Mouse (Mus musculus): ENCODE results near the gene Psg23.
"Not testable (repeated sequence)": the region's sequence is repeated elsewhere in the genome, so short reads cannot be mapped to it uniquely, and the experiment has no call there.

Gene Psg23

DNA sequence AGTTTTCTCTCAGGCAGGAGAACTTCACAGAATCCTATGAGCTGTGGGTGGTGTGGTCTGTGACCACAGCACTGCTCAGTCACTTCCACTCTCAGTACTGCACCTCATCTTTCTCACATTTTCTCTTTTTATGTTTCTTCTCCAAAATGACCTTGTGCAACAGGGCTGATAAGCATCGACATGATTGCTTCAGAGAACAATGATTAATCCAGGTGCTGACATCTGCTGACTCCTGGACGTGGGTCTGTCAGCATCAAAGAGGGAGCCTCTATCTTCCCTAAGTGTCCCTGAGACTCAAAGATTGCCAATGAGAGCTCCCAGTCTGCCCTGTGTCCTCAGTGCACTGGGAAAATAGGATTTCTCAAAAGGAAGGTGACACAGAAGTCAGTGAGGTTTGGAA, at the start of gene Psg23:
TSS of gene Psg23 (minus strand) at position 101 of the 400 bp plus-strand sequence.
- DNase-seq (ENCODE audit: low spot score in 2 of 2), result not testable (repeated sequence)

DNA sequence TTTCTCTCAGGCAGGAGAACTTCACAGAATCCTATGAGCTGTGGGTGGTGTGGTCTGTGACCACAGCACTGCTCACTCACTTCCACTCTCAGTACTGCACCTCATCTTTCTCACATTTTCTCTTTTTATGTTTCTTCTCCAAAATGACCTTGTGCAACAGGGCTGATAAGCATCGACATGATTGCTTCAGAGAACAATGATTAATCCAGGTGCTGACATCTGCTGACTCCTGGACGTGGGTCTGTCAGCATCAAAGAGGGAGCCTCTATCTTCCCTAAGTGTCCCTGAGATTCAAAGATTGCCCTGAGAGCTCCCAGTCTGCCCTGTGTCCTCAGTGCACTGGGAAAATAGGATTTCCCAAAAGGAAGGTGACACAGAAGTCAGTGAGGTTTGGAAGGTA, 40.3 kb upstream of the Psg23 start, which contains the start of gene Psg21:
TSS of gene Psg21 (minus strand) at position 101 of the 400 bp plus-strand sequence.
- DNase-seq (ENCODE audit: low spot score in 2 of 2), result not testable (repeated sequence)

DNA sequence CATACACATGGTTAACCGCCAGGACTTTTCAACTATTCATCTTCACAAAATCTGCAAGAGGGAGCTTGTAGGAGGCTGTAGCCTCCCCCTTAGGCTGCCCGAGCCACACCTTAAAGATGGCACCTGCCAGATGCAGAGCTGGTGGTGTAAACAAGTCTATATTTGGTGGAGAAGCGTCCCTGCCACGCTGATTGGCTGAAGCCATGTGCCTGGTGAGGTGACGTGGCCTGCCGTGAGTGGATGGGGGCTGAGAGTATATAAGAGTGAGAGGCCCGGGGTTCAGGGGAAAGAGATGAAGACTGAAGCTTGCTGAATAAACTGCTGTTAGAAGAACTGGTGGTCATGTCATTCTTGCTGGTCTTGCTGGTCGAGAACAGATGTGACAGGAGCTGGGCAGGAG, 10.6 kb upstream of the Psg23 start:
- not testable (repeated sequence) for DNase-seq (ENCODE audit: low spot score in 2 of 2)

DNA sequence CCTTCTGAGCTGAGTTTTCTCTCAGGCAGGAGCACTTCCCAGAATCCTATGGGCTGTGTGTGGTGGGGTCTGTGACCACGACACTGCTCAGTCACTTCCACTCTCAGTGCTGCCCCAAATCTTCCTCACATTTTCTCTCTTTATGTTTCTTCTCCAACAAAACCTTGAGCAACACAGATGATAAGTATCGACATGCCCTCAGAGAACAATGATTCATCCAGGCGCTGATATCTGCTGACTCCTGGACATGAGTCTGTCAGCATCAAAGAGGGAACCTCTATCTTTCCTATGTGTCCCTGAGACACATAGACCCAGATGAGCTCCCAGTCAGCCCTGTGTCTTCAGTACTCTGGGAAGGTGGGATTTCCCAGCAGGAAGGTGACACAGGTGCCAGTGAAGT, 49.1 kb downstream of the Psg23 start, which contains the start of gene Psg27:
TSS of gene Psg27 (minus strand) at position 101 of the 400 bp plus-strand sequence.
- DNase-seq (ENCODE audit: low spot score in 2 of 2), result no peak

DNA sequence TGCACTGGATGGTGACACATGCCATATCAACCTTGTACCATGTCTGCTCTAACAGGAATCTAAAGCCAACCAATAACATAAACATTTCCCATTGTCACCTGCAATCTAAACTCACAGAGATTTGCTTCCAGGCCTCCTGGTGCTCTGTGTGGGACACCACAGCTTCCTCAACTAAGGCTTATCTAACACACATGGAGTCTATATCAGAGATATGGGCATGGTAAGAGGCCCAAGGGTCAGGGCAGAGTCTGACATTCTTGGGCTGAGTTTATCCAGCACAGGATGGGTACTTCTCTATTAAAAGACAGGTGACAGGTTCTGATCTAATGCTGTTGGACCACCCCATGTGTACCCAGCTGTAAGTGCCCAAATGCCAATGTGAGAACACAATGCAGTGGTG, 56.5 kb downstream of the Psg23 start:
- no peak for DNase-seq (ENCODE audit: low spot score in 2 of 2)
